Mouse (Mus musculus): ENCODE results near the gene P3h1. TPM values are rescaled to one million over a fixed set of nuclear protein-coding genes. Genes with fewer than 3 reads are reported as not detected.
A peak's percentile ranks its signal among the peaks of the same experiment; 100 is the strongest.

The P3h1 gene
- polyA plus RNA-seq, 1 experiment from 2014 or later, result 10.1 TPM

DNA sequence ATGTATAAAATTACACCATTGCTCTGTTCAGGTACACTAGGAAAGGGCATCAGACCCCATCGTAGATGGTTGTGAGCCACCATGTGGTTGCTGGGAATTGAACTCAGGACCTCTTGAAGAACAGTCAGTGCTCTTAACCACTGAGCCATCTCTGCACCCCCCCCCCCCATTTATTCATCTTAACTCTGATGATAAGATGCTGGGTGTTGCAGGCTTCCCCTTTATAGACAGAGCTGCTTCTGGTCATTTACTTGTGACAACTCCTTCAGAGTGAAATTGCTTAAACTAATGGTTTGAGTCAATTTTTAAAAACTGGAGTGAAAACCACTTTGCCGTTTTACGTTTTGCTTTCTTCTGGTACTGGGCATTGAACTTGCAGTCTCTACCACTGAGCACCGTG lies 40.0 kb upstream of the P3h1 start:
- Histone ChIP-seq H3K27me3 (ENCODE audit: control insufficient read depth, insufficient read depth, low read length) (no peaks in the 10 kb centered on the region), H3K9ac (replicated peaks; ENCODE audit: low read length) (no peak overlapping the region), H3K27ac (replicated peaks; ENCODE audit: low read depth, low read length) (no peak overlapping the region), H3K36me3 (ENCODE audit: control insufficient read depth, insufficient read depth, low read length) (no peaks in the 10 kb centered on the region), H3K4me1 (ENCODE audit: control insufficient read depth, insufficient read depth, low read length) (peaks cover 13% of the 10 kb centered on the region; the same call in 1 of the 2 replicates), H3K9me3 (ENCODE audit: control insufficient read depth, low read length) (no peaks in the 10 kb centered on the region), H3K4me2 (ENCODE audit: low read length) (no peak overlapping the region), H3K4me3 (replicated peaks; ENCODE audit: low read depth, low read length) (no peak overlapping the region)
- WGBS, result 88% methylated on average over 4 of the region's 4 CpGs
- ATAC-seq (ENCODE audit: low FRiP score, low TSS enrichment), result no peak
- no peak for DNase-seq

DNA sequence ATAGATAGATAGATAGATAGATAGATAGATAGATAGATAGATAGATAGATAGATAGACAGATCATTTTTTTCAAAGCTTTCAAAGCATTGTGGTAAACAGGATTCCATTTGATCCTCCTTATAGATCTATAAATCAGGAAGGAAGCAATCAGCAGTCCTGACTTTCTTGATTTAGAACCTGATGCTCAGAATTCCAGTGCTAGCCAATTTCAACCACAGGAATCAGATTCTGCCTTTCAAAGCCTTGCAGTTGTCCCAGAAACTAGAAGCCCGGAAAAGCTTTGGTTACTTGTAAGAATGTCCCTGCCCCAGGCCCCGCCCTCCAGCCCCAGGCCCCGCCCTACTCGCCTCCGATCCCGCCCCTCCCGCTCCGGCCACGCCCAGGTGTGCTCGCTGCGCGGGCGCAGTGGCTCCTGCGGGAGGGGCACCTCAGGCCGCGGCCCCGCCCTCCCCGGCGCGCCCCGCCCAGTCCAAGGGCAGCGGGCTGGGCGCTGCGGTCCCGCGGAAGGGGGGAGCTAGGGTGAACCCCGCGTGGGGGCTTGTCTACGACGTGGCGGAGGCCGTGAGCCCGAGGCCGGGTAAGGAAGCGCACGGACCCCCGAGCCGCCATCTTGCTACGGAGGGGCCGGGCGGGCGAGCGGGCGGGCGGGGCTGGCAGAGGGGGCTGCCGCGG lies 37.7 kb upstream of the P3h1 start, which contains the start of gene Svbp:
Svbp (plus strand) TSS at position 398 of the 673 bp plus-strand sequence.
- Histone ChIP-seq H3K27ac (replicated peaks; ENCODE audit: low read depth, low read length) (peak within 1 kb of the TSS; percentile 86), H3K9ac (replicated peaks; ENCODE audit: low read length) (peak within 1 kb of the TSS; percentile 79), H3K4me2 (ENCODE audit: low read length) (peak within 1 kb of the TSS; percentile 79), H3K27me3 (ENCODE audit: control insufficient read depth, insufficient read depth, low read length) (no peaks in the 10 kb centered on the region), H3K4me3 (replicated peaks; ENCODE audit: low read depth, low read length) (peak within 1 kb of the TSS; percentile 82), H3K36me3 (ENCODE audit: control insufficient read depth, insufficient read depth, low read length) (no peaks in the 10 kb centered on the region), H3K9me3 (ENCODE audit: control insufficient read depth, low read length) (no peaks in the 10 kb centered on the region), H3K4me1 (ENCODE audit: control insufficient read depth, insufficient read depth, low read length) (peaks cover 17% of the 10 kb centered on the region; the same call in 1 of the 2 replicates)
- DNase-seq, result peak; percentile 94
- peak; percentile 92 for ATAC-seq (ENCODE audit: low FRiP score, low TSS enrichment)
- under 1% methylated on average over 43 of the region's 47 CpGs for WGBS

DNA sequence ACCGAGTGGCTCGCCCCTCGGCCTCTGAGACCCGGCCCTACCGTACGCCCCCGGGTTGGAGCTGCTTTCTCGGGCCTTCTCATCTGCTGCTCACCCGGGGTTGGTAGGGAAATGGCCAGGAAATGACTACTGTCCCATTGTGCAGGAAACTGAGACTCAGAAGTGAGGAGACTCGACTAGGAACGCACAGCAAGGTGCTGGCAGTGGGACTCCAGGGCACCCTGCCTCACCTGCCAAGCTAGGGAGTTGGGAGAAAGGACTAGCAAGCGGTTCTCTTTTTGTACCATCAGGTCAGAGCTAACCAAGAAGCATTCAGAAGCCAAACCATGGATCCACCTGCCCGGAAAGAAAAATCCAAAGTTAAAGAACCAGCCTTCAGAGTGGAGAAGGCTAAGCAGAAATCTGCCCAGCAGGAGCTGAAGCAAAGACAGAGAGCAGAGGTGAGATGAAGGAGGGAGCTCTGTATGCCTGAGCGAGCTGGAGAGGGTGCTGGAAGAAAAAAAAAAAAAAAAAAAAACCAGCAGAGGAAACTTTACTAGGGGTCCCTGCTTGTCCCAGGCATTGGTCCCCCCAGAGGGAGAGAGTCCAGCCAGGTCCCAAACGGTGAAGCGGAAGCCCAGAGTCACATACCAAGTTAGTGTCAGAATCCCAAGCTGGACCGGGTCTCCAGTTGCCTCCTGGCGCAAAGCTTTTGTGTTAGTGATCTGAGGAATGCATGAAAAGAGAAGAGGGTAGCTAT lies 37.0 kb upstream of the P3h1 start:
- DNase-seq (peak; percentile 48), ATAC-seq (ENCODE audit: low FRiP score, low TSS enrichment) (peak; percentile 8; the same call in 1 of the 2 replicates)
- Histone ChIP-seq H3K4me2 (ENCODE audit: low read length) (peak overlapping the region; percentile 79), H3K4me3 (replicated peaks; ENCODE audit: low read depth, low read length) (peak overlapping the region; percentile 82), H3K9ac (replicated peaks; ENCODE audit: low read length) (peak overlapping the region; percentile 79), H3K4me1 (ENCODE audit: control insufficient read depth, insufficient read depth, low read length) (peaks cover 17% of the 10 kb centered on the region; the same call in 1 of the 2 replicates), H3K27me3 (ENCODE audit: control insufficient read depth, insufficient read depth, low read length) (no peaks in the 10 kb centered on the region), H3K27ac (replicated peaks; ENCODE audit: low read depth, low read length) (peak overlapping the region; percentile 86), H3K9me3 (ENCODE audit: control insufficient read depth, low read length) (no peaks in the 10 kb centered on the region), H3K36me3 (ENCODE audit: control insufficient read depth, insufficient read depth, low read length) (peaks cover 2% of the 10 kb centered on the region)
- 4% methylated on average over 17 of the region's 18 CpGs for WGBS

DNA sequence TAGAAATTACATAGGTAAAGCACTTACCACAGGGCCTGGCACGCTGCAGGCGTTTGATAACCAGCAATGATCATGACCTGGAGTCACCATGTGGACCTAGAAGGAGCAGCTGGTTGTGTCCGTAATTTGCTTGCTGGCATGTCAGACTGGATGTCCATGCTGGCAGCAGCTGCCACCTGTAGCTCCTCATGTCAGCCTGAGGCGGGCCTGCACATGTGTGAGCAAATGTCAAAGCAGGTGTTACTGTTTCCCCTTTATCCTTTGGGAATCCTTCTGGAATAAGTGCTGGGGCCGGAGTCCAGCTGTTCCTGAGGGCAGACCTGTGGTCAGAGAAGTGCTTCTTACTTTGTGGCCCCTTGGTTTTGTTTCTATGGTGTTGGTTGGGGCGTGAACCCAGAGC lies 34.6 kb upstream of the P3h1 start:
- Histone ChIP-seq H3K9me3 (ENCODE audit: control insufficient read depth, low read length) (no peaks in the 10 kb centered on the region), H3K27ac (replicated peaks; ENCODE audit: low read depth, low read length) (no peak overlapping the region), H3K36me3 (ENCODE audit: control insufficient read depth, insufficient read depth, low read length) (peaks cover 10% of the 10 kb centered on the region), H3K4me2 (ENCODE audit: low read length) (peak overlapping the region; percentile 79), H3K27me3 (ENCODE audit: control insufficient read depth, insufficient read depth, low read length) (no peaks in the 10 kb centered on the region), H3K4me1 (ENCODE audit: control insufficient read depth, insufficient read depth, low read length) (peaks cover 17% of the 10 kb centered on the region; the same call in 1 of the 2 replicates), H3K4me3 (replicated peaks; ENCODE audit: low read depth, low read length) (no peak overlapping the region), H3K9ac (replicated peaks; ENCODE audit: low read length) (no peak overlapping the region; the same call in 1 of the 2 replicates)
- 90% methylated on average over 6 of the region's 6 CpGs for WGBS
- no peak for ATAC-seq (ENCODE audit: low FRiP score, low TSS enrichment)
- DNase-seq, result no peak

DNA sequence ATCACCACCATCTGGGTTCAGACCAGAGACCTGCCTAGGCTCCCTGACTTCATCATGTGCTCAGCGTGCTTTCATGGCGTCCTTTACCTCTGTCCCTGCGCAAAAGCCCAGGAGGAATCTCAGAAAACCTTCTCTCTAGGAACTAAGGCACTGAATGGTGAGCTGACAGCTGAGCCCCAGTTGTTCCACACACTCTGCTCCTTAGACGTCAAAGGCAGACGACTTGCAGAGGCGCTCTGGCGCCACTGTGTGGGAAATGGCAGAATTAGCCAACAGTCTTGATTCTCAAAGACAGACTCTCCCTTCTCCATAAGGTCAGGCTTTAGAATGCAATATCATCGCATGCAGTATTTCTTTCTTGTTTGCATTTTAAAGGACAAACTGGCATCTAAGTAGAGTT lies 28.0 kb upstream of the P3h1 start:
- H3K4me3 ChIP-seq (replicated peaks; ENCODE audit: low read depth, low read length), result no peak overlapping the region
- H3K27me3 ChIP-seq (ENCODE audit: control insufficient read depth, insufficient read depth, low read length), result no peaks in the 10 kb centered on the region
- H3K4me1 ChIP-seq (ENCODE audit: control insufficient read depth, insufficient read depth, low read length), result no peaks in the 10 kb centered on the region; the same call in 1 of the 2 replicates
- no peak overlapping the region for H3K9ac ChIP-seq (replicated peaks; ENCODE audit: low read length)
- H3K4me2 ChIP-seq (ENCODE audit: low read length), result no peak overlapping the region
- DNase-seq (peak; percentile 89), ATAC-seq (ENCODE audit: low FRiP score, low TSS enrichment) (no peak; the same call in 1 of the 2 replicates)
- no peaks in the 10 kb centered on the region for H3K9me3 ChIP-seq (ENCODE audit: control insufficient read depth, low read length)
- no peak overlapping the region for H3K27ac ChIP-seq (replicated peaks; ENCODE audit: low read depth, low read length)
- H3K36me3 ChIP-seq (ENCODE audit: control insufficient read depth, insufficient read depth, low read length), result peaks cover 10% of the 10 kb centered on the region
- WGBS, result 16% methylated on average over 8 of the region's 8 CpGs

DNA sequence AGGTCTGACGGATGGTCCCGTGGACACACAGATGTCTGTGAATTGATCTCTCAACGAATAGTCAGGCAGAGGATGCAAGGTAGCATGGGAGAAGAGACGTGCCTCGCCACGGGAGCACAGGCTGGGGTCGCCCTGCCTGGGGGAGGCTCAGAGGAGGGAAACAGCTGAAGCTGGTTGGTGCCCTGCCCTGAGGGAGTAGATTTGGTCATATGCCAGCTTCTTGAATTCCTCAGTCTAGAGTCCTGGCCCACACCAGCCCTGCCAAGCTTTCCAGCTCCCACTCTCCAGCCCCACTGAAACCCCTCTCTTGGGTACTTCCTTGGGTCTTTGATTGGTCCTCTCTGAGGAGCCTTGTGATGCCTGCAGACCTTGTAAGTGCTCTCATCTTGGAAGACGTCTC lies 16.0 kb upstream of the P3h1 start:
- H3K27me3 ChIP-seq (ENCODE audit: control insufficient read depth, insufficient read depth, low read length), result no peaks in the 10 kb centered on the region
- no peak overlapping the region for H3K4me3 ChIP-seq (replicated peaks; ENCODE audit: low read depth, low read length)
- H3K27ac ChIP-seq (replicated peaks; ENCODE audit: low read depth, low read length), result no peak overlapping the region
- ATAC-seq (ENCODE audit: low FRiP score, low TSS enrichment) (no peak), DNase-seq (no peak)
- no peak overlapping the region for H3K4me2 ChIP-seq (ENCODE audit: low read length)
- no peaks in the 10 kb centered on the region for H3K9me3 ChIP-seq (ENCODE audit: control insufficient read depth, low read length)
- no peak overlapping the region for H3K9ac ChIP-seq (replicated peaks; ENCODE audit: low read length)
- no peaks in the 10 kb centered on the region for H3K36me3 ChIP-seq (ENCODE audit: control insufficient read depth, insufficient read depth, low read length)
- WGBS, result 74% methylated on average over 8 of the region's 8 CpGs
- H3K4me1 ChIP-seq (ENCODE audit: control insufficient read depth, insufficient read depth, low read length), result no peaks in the 10 kb centered on the region

DNA sequence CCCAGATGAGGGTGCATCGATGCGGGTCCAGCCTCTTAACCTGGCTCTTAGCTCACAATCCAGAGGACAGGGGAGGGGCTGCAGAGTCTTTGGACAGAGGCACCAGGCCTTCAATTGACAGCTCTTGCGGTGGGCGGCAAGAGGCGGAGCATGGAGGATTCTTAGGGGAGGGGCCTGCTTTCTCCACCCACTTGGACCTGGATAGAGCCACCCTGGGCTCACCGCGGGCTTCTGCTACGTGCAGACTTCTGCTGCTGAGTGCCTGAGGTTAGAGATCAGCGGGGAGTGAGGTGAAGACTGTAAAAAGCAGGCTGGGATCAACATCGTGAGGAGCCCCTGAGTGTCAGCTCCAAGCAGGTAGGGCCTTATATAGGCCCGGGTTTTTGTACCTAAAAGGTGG lies 14.5 kb upstream of the P3h1 start, which contains the start of gene Tmem269:
Tmem269 (minus strand) TSS at position 49 of the 400 bp plus-strand sequence.
- 11% methylated on average over 11 of the region's 11 CpGs for WGBS
- no peak within 1 kb of the TSS for H3K4me3 ChIP-seq (replicated peaks; ENCODE audit: low read depth, low read length)
- DNase-seq (no peak), ATAC-seq (ENCODE audit: low FRiP score, low TSS enrichment) (no peak)
- no peak within 1 kb of the TSS for H3K9ac ChIP-seq (replicated peaks; ENCODE audit: low read length)
- H3K27ac ChIP-seq (replicated peaks; ENCODE audit: low read depth, low read length), result no peak within 1 kb of the TSS
- H3K9me3 ChIP-seq (ENCODE audit: control insufficient read depth, low read length), result no peaks in the 10 kb centered on the region
- H3K4me1 ChIP-seq (ENCODE audit: control insufficient read depth, insufficient read depth, low read length), result no peaks in the 10 kb centered on the region
- no peaks in the 10 kb centered on the region for H3K27me3 ChIP-seq (ENCODE audit: control insufficient read depth, insufficient read depth, low read length)
- H3K4me2 ChIP-seq (ENCODE audit: low read length), result no peak within 1 kb of the TSS
- H3K36me3 ChIP-seq (ENCODE audit: control insufficient read depth, insufficient read depth, low read length), result peaks cover 4% of the 10 kb centered on the region; the same call in 1 of the 2 replicates

DNA sequence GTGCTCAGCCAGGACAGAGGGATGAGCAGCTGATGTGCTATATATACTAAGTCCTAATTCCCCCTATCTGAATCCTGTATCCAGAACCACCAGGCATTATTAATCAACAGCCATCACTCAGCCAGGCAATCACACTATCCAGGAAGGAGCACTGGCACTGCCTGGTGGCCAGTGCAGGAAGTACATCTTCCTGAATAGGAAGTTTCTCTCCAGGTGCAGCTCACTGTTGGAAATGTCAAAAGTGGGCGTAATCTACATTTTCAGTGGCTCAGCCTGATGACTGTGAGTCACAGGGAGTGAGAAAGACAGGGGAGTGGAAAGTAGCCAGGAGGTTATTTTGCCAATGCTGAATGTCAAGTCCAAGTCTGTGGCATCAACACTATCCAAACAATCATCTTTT lies 9.0 kb upstream of the P3h1 start:
- H3K9ac ChIP-seq (replicated peaks; ENCODE audit: low read length), result no peak overlapping the region
- no peak overlapping the region for H3K4me2 ChIP-seq (ENCODE audit: low read length)
- WGBS, result 86% methylated on average over 1 of the region's 1 CpGs
- H3K36me3 ChIP-seq (ENCODE audit: control insufficient read depth, insufficient read depth, low read length), result peaks cover 46% of the 10 kb centered on the region
- H3K27ac ChIP-seq (replicated peaks; ENCODE audit: low read depth, low read length), result no peak overlapping the region
- no peaks in the 10 kb centered on the region for H3K4me1 ChIP-seq (ENCODE audit: control insufficient read depth, insufficient read depth, low read length)
- no peak overlapping the region for H3K4me3 ChIP-seq (replicated peaks; ENCODE audit: low read depth, low read length)
- H3K9me3 ChIP-seq (ENCODE audit: control insufficient read depth, low read length), result no peaks in the 10 kb centered on the region
- DNase-seq, result peak; percentile 51
- H3K27me3 ChIP-seq (ENCODE audit: control insufficient read depth, insufficient read depth, low read length), result no peaks in the 10 kb centered on the region
- ATAC-seq (ENCODE audit: low FRiP score, low TSS enrichment), result no peak

All from midbrain, embryonic 14.5 days (tissue).